Mouse (Mus musculus): ENCODE measurements around the gene Smad5.

GRCm38 (mm10) chr13:56671206-56671605, 31.6 kb upstream of the Smad5 start:
- TF ChIP-seq CTCF (IDR thresholded peaks at IDR 0.05; ENCODE audit: borderline replicate concordance, insufficient read depth, low read depth, low read length) = no peak
- TF ChIP-seq POLR2A (IDR thresholded peaks at IDR 0.05; ENCODE audit: borderline replicate concordance, insufficient read depth, low read length) = no peak

Data from cerebellum, adult 2 months (tissue).